Mouse (Mus musculus) CH12.LX (cell line): ENCODE measurements around the gene Anks1.

Experiments
- ETS1 ChIP-seq: conservative IDR thresholded peaks from 2 replicates; pipeline ENCODE4 v1.6.1; 2012; ENCODE audit warnings: low read depth, mild to moderate bottlenecking, inconsistent platforms, low read length, improper control_type of control experiment, moderate library complexity
- POLR2AphosphoS2 ChIP-seq: IDR thresholded peaks from 2 replicates; pipeline ENCODE4 v1.6.1; 2011; ENCODE audit warnings: low read depth, low read length, improper control_type of control experiment

DNA sequence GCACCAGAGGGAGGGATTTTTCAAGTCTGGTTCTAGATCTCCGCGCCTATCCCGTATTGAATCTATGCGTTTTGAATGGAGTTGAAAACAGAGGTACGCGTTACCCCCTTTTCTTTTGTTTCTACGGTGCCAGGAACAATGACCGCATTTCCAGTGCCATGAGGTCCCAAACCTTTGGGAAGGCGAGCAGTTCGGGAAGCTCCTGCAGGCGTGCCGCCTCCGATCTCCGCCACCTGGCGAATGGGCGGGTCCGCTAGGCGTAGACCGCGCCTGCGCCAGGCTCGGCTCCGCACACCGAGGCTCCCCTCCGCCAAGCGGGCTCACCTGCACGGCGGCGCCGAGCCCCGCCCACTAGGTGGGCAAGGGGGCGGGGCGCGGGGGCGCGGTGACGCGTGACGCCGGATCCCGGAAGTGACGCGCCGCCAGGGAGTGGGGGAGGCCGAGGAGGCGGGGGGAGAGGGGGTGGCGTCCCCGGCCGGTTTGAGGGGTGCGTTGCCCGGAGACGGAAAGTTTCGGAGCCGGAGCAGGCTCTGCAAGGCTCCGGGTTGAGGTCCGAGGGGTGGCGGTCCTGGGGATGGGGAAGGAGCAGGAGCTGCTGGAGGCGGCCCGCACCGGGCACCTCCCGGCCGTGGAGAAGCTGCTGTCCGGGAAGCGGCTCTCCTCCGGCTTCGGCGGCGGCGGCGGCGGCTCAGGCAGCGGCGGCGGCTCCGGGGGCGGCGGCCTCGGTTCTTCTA, at the start of gene Anks1:
- TF ChIP-seq POLR2AphosphoS2 = no peak
- TF ChIP-seq ETS1 = no peak
